Mouse (Mus musculus) heart, embryonic 14.5 days (tissue): ENCODE data around the gene Hprt. TPM values are rescaled to one million over a fixed set of nuclear protein-coding genes. Genes with fewer than 3 reads are reported as not detected.
"Not testable (repeated sequence)": the region's sequence is repeated elsewhere in the genome, so short reads cannot be mapped to it uniquely, and the experiment has no call there.

Source experiments
- ATAC-seq: fragments of 200-750 bp; cut with Nextera tagmentation; 2 replicates; pipeline ENCODE4 v1.8.0; 2017; ENCODE audit warnings: low read depth, moderate TSS enrichment; ENCODE audit not compliant: insufficient number of reproducible peaks, insufficient read depth, low FRiP score
- H3K27ac ChIP-seq, 2 experiments: fragments of 200-500 bp in 1 of 2; fragments of 300-500 bp in 1 of 2; sonication (generic) in 1 of 2; replicated peaks in 1 of 2; 2 replicates each; pipeline ENCODE4 v1.5.1; 2012 to 2014; ENCODE audit warnings: low read depth in 2 of 2, low read length in 2 of 2, control low read depth in 1 of 2, mild to moderate bottlenecking in 1 of 2, mixed read lengths in 1 of 2; ENCODE audit not compliant: control insufficient read depth in 1 of 2, insufficient read depth in 1 of 2
- H3K27me3 ChIP-seq: fragments of 300-500 bp; sonication (generic); 2 replicates; pipeline ENCODE4 v1.6.1; 2014; ENCODE audit warnings: mild to moderate bottlenecking, low read length, control low read depth; ENCODE audit not compliant: control insufficient read depth, insufficient read depth
- H3K36me3 ChIP-seq: fragments of 300-500 bp; sonication (generic); 2 replicates; pipeline ENCODE4 v1.6.1; 2014; ENCODE audit warnings: mild to moderate bottlenecking, control low read depth, low read length, mixed read lengths; ENCODE audit not compliant: control insufficient read depth, insufficient read depth
- H3K4me1 ChIP-seq, 2 experiments: fragments of 200-500 bp in 1 of 2; fragments of 300-500 bp in 1 of 2; sonication (generic) in 1 of 2; 2 replicates each; pipeline ENCODE4 v1.6.1; 2012 to 2014; ENCODE audit warnings: low read length in 2 of 2, control low read depth in 1 of 2, mixed read lengths in 1 of 2; ENCODE audit not compliant: control insufficient read depth in 2 of 2, insufficient read depth in 2 of 2
- H3K4me2 ChIP-seq: fragments of 300-500 bp; sonication (generic); 2 replicates; pipeline ENCODE4 v1.6.1; 2014; ENCODE audit warnings: mild to moderate bottlenecking, low read length
- H3K4me3 ChIP-seq, 2 experiments: fragments of 200-500 bp in 1 of 2; fragments of 300-500 bp in 1 of 2; sonication (generic) in 1 of 2; 2 replicates each; pipeline ENCODE4 v1.5.1; 2012 to 2014; ENCODE audit warnings: low read length in 2 of 2, mild to moderate bottlenecking in 2 of 2, control low read depth in 1 of 2, low read depth in 1 of 2, moderate library complexity in 1 of 2; ENCODE audit not compliant: control insufficient read depth in 1 of 2, insufficient read depth in 1 of 2
- H3K9ac ChIP-seq: fragments of 300-500 bp; sonication (generic); 2 replicates; pipeline ENCODE4 v1.6.1; 2014; ENCODE audit warnings: mild to moderate bottlenecking, low read length
- H3K9me3 ChIP-seq: fragments of 300-500 bp; sonication (generic); 2 replicates; pipeline ENCODE4 v1.6.1; 2016; ENCODE audit warnings: low read length, control low read depth; ENCODE audit not compliant: control insufficient read depth
- WGBS: fragments of 180-500 bp; shearing (Covaris S2); extraction: QIAGEN DNeasy Blood & Tissue Kit; methylation state at CpG from one replicate; pipeline ENCODE4 v1.1.7; 2014; 5-methylcytosine and 5-hydroxymethylcytosine counted together
- polyA plus RNA-seq: library from polyadenylated mRNA; unstranded; fragments of >200 nt; fragmentation: Nextera tagmentation; extraction: Ambion mirVana; gene quantifications from 2 replicates; pipeline ENCODE4 v1.2.1, GENCODE M21; 2014

The Hprt gene
- polyA plus RNA-seq, 1 experiment from 2014 or later, result 225 TPM

DNA sequence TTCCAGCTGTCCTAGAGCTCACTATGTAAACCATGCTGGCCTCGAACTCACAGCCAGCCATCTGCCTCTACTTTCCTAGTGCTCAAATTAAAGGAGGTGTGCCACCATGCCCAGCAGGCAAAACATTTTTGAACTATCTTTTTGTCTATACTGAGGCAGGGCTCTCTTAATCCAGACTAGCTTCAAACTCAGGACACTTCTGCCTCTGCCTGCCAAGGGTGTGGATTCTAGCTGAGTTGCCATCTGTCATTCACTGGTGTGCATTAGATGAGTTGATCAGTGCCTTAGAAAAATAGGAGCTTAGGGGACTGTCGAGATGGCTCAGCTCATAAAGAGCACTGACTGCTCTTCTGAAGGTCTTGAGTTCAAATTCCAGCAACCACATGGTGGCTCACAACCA, 35.1 kb downstream of the Hprt start:
- no peak for ATAC-seq
- no peaks in the 10 kb centered on the region for H3K9me3 ChIP-seq
- H3K4me3 ChIP-seq, result no peak overlapping the region
- H3K4me2 ChIP-seq, result no peak overlapping the region
- no peak overlapping the region for H3K27ac ChIP-seq
- peaks cover 0 to 2% of the 10 kb centered on the region in 2 experiments; a peak in 1 of 4 replicates for H3K4me1 ChIP-seq
- 70% methylated on average over 2 of the region's 2 CpGs for WGBS
- H3K9ac ChIP-seq, result no peak overlapping the region
- H3K27me3 ChIP-seq, result no peaks in the 10 kb centered on the region
- H3K36me3 ChIP-seq, result peaks cover 21% of the 10 kb centered on the region

DNA sequence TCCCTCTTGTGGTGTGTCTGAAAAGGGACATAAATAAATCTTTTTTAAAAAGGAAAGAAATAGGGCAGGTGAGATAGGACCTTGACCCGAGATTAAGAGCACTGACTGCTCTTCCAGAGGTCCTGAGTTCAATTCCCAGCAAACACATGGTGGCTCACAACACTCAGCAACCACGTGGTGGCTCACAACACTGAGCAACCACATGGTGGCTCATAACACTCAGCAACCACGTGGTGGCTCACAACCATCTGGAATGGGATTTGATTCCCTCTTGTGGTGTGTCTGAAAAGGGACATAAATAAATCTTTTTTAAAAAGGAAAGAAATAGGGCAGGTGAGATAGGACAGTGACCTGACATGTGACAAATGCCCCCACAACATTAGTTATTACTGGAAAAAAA, 36.3 kb downstream of the Hprt start:
- not testable (repeated sequence) for H3K27me3 ChIP-seq, H3K4me2 ChIP-seq, H3K9me3 ChIP-seq, H3K4me1 ChIP-seq, H3K9ac ChIP-seq, H3K4me3 ChIP-seq, H3K27ac ChIP-seq, ATAC-seq
- H3K36me3 ChIP-seq, result peaks cover 20% of the 10 kb centered on the region
- 22% methylated on average over 3 of the region's 3 CpGs for WGBS

DNA sequence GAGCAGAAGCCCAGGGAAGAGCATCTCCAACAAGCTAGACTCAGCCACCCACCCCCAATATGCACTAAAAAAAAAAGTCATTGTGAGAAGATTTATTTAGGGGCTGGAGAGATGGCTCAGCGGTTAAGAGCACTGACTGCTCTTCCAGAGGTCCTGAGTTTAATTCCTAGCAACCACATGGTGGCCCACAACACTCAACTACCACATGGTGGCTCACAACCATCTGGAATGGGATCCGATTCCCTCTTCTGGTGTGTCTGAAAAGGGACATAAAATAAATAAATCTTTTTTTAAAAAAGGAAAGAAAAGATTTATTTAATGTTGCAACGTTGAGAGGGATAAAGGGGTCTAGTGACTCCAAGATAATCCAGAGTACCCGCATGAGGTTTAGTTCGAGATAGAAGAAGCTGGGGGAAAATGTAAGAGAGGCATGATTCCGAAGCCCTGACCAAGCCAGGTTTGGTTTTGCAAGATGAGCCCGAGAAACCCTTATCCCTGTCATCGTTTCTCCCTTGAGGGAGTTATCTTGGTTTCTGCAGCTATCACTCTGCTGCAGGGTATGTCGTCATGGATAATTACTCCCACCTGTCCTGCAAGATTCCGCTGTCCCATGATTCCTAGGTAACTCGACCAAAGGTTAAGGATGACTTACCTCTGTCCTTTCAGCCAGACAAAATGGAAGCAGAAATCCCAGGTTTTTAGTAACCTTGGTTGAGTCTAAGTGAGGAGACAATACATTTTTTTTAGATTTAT, 37.7 kb downstream of the Hprt start:
- no peak for ATAC-seq
- H3K27me3 ChIP-seq, result no peaks in the 10 kb centered on the region
- no peak overlapping the region for H3K27ac ChIP-seq
- H3K9ac ChIP-seq, result no peak overlapping the region
- no peak overlapping the region for H3K4me3 ChIP-seq
- no peaks in the 10 kb centered on the region for H3K9me3 ChIP-seq
- no peak overlapping the region for H3K4me2 ChIP-seq
- peaks cover 17% of the 10 kb centered on the region for H3K36me3 ChIP-seq
- H3K4me1 ChIP-seq, result peaks cover 0 to 2% of the 10 kb centered on the region in 2 experiments; a peak in 2 of 4 replicates
- WGBS, result 45% methylated on average over 11 of the region's 11 CpGs

DNA sequence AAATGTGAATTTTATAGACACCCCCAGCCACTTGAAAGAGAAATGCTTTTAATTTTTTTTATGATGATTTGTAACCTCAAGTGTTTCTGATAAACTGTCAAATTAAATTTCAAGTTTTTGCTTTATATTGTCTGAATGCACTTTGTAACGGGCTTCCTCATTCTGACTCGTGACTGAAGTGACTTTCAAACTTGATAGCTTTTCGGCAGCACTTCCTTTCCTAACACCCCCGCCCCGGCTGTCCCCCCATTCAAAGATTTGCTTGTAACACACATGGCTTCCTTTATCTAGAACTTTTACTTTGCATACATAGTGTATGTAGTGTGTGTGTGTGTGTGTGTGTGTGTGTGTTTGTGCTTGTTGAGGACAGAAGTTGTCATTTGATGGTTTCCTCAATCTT, 41.6 kb downstream of the Hprt start:
- 68% methylated on average over 5 of the region's 5 CpGs for WGBS
- peaks cover 0 to 2% of the 10 kb centered on the region in 2 experiments; a peak in 2 of 4 replicates for H3K4me1 ChIP-seq
- no peak overlapping the region for H3K4me2 ChIP-seq
- H3K9ac ChIP-seq, result no peak overlapping the region
- H3K9me3 ChIP-seq, result no peaks in the 10 kb centered on the region
- no peak for ATAC-seq
- H3K27me3 ChIP-seq, result no peaks in the 10 kb centered on the region
- H3K4me3 ChIP-seq, result no peak overlapping the region
- no peak overlapping the region for H3K27ac ChIP-seq
- no peaks in the 10 kb centered on the region for H3K36me3 ChIP-seq

DNA sequence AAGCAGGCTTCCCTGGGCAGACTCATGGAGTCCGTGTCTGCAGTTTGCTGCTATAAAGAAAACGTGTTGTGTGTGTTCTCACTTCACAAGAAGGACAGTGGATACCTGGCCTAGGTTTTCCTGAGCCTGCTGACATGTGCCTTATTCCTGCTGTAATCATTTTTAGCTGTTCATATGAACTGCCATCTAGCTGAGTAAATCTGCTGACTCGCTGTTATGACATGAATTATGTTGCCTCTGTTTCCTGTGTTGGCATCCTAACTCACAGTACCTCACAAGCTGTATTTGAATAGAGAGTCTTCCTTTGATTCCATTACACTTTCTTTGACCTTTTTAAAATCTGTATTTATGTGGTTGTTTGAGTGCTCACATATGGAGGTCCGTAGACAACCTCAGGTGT, 50.3 kb downstream of the Hprt start:
- Histone ChIP-seq H3K4me3 (no peak overlapping the region), H3K9me3 (no peaks in the 10 kb centered on the region), H3K27me3 (no peaks in the 10 kb centered on the region), H3K4me2 (no peak overlapping the region), H3K4me1 (peaks cover 2 to 5% of the 10 kb centered on the region in 2 experiments; a peak in 2 of 4 replicates), H3K27ac (no peak overlapping the region), H3K9ac (no peak overlapping the region), H3K36me3 (no peaks in the 10 kb centered on the region)
- ATAC-seq, result no peak
- 79% methylated on average over 4 of the region's 4 CpGs for WGBS

DNA sequence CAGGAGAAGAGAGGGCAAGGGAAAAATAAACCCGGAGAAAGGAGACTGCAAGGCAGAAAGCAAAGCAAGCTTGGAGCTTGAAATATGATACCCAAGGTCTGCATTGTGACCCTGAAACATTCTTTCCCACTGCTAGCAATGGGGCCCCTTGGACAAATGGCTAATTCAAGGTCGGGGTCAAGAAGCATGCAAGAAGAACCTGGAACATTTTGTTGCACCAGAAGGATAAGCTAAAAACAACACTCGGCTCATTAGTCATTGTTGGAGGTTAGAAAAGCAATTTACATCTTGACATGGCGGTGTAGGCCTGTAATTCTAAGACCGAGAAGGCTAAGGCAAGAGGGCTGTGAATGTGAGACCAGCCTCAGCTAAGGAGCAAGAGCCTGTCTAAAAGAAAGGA, 51.7 kb downstream of the Hprt start:
- Histone ChIP-seq H3K9ac (no peak overlapping the region), H3K27ac (no peak overlapping the region), H3K4me3 (no peak overlapping the region), H3K36me3 (no peaks in the 10 kb centered on the region), H3K4me2 (no peak overlapping the region), H3K9me3 (no peaks in the 10 kb centered on the region), H3K4me1 (peaks cover 2 to 5% of the 10 kb centered on the region in 2 experiments; a peak in 2 of 4 replicates), H3K27me3 (no peaks in the 10 kb centered on the region)
- 47% methylated on average over 5 of the region's 5 CpGs for WGBS
- no peak for ATAC-seq

DNA sequence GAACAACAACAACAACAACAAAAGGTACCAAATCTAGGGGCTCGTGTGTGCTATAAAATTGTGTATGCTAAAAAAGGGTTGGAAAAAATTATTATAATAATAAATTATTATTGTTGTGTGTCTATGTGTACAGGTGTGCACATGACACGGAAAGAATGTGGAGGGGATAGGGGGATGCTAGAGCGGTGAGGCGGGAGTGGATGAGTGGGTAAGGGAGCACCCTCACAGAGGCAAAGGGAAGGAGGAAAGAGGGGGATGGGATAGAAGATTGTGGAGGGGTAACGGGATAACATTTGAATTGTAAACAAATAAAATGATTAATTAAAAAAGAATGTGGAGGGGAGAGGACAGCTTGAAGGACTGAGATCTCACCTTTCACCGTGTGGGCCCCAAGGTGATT, 52.2 kb downstream of the Hprt start:
- Histone ChIP-seq H3K27ac (no peak overlapping the region), H3K4me2 (no peak overlapping the region), H3K4me1 (peaks cover 3 to 6% of the 10 kb centered on the region in 2 experiments), H3K4me3 (no peak overlapping the region), H3K36me3 (no peaks in the 10 kb centered on the region), H3K9ac (no peak overlapping the region), H3K27me3 (no peaks in the 10 kb centered on the region), H3K9me3 (no peaks in the 10 kb centered on the region)
- no peak for ATAC-seq
- WGBS, result 81% methylated on average over 6 of the region's 6 CpGs

DNA sequence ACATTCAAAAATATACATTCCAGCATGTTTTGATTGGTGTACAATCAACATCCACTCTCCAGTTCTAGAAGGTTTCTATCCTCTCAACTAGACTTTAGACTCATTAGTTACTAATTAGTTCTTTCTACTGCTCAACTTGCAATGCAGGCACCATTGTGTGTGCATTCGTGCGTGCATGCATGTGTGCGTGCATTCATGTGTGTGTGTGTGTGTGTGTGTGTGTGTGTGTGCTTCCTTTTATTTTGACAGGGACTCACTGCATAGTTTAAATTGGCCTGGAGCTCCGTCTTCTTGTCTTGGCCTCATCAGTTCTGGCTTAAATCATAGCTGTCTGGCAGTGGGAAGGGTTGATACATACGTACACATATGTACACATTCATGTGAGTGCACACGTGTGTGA, 53.1 kb downstream of the Hprt start:
- WGBS, result 91% methylated on average over 6 of the region's 6 CpGs
- no peak for ATAC-seq

More for the DNA sequence above, 53.1 kb downstream of the Hprt start:
- H3K9me3 ChIP-seq, result no peaks in the 10 kb centered on the region
- H3K27ac ChIP-seq, result no peak overlapping the region
- peaks cover 8 to 13% of the 10 kb centered on the region in 2 experiments for H3K4me1 ChIP-seq
- no peaks in the 10 kb centered on the region for H3K27me3 ChIP-seq
- no peak overlapping the region for H3K9ac ChIP-seq
- H3K36me3 ChIP-seq, result no peaks in the 10 kb centered on the region
- no peak overlapping the region for H3K4me3 ChIP-seq
- H3K4me2 ChIP-seq, result no peak overlapping the region
